In genomic region chr2:116979561-116980391, GRCm38 (mm10) we compare ENCODE assay signal across 8 mouse cellular contexts.
A peak's percentile ranks its signal among the peaks of the same experiment; 100 is the strongest.
DNase-seq lines count a peak whose midpoint lies in the region; ATAC-seq lines count a peak whose summit lies in the region.

No protein-coding gene starts in this region.

- peak; percentile 24 to 41 for DNase-seq in layer of hippocampus, postnatal 10 days (ENCODE audit: low spot score in 2 of 2)
- no peak for DNase-seq in layer of hippocampus, adult 8-10 months (ENCODE audit: low spot score in 2 of 2)
- peak; percentile 76 for DNase-seq in adrenal gland, adult 2 months
- peak; percentile 50 for DNase-seq in gastrocnemius, postnatal 10 days
- peak; percentile 56 to 78 for DNase-seq in lung, postnatal 4 days

- no peak overlapping the region for H3K9ac ChIP-seq in intestine, embryonic 16.5 days (ENCODE audit: low read depth, low read length)
- H3K9ac ChIP-seq in stomach, embryonic 16.5 days (ENCODE audit: low read length), result peak overlapping the region; percentile 26; the same call in 1 of the 2 replicates

- peaks cover 31% of the 10 kb centered on the region for H3K4me1 ChIP-seq in intestine, embryonic 16.5 days (ENCODE audit: control insufficient read depth, insufficient read depth, low read length)
- H3K4me1 ChIP-seq in stomach, embryonic 16.5 days (ENCODE audit: control insufficient read depth, insufficient read depth, low read length), result peaks cover 26% of the 10 kb centered on the region

- no peaks in the 10 kb centered on the region for H3K36me3 ChIP-seq in intestine, embryonic 16.5 days (ENCODE audit: control insufficient read depth, insufficient read depth, low read length)
- H3K36me3 ChIP-seq in stomach, embryonic 16.5 days (ENCODE audit: control insufficient read depth, insufficient read depth, low read length), result no peaks in the 10 kb centered on the region

- WGBS in intestine, embryonic 16.5 days, result 13% methylated on average over 10 of the region's 10 CpGs
- WGBS in stomach, embryonic 16.5 days, result 7% methylated on average over 10 of the region's 10 CpGs

- ATAC-seq in intestine, embryonic 16.5 days, result peak; percentile 26
- ATAC-seq in stomach, embryonic 16.5 days (ENCODE audit: insufficient read depth, low FRiP score), result peak; percentile 44
- ATAC-seq in frontal cortex, adult (ENCODE audit: low TSS enrichment), result no peak

- no peak overlapping the region for H3K4me3 ChIP-seq in intestine, embryonic 16.5 days (ENCODE audit: low read length)
- H3K4me3 ChIP-seq in stomach, embryonic 16.5 days (replicated peaks; ENCODE audit: low read length), result no peak overlapping the region

- peak overlapping the region; percentile 44 for H3K27ac ChIP-seq in intestine, embryonic 16.5 days (ENCODE audit: low read length)
- H3K27ac ChIP-seq in stomach, embryonic 16.5 days (ENCODE audit: low read length), result peak overlapping the region; percentile 82

- no peaks in the 10 kb centered on the region for H3K27me3 ChIP-seq in intestine, embryonic 16.5 days (replicated peaks; ENCODE audit: control insufficient read depth, insufficient read depth, low read length)
- no peaks in the 10 kb centered on the region for H3K27me3 ChIP-seq in stomach, embryonic 16.5 days (ENCODE audit: control insufficient read depth, insufficient read depth, low read length)

- H3K9me3 ChIP-seq in intestine, embryonic 16.5 days (ENCODE audit: control insufficient read depth, low read length), result no peaks in the 10 kb centered on the region
- H3K9me3 ChIP-seq in stomach, embryonic 16.5 days (replicated peaks; ENCODE audit: control insufficient read depth, low read length), result no peaks in the 10 kb centered on the region

- no peak overlapping the region for H3K4me2 ChIP-seq in intestine, embryonic 16.5 days (ENCODE audit: low read depth, low read length)
- no peak overlapping the region for H3K4me2 ChIP-seq in stomach, embryonic 16.5 days (ENCODE audit: low read depth, low read length)

Comparison
In these comparisons a context has a peak if more than half of its experiments do, and no peak if none do; other contexts are left out.
1. DNase-seq: peak in layer of hippocampus, postnatal 10 days (2 of 2), adrenal gland, adult 2 months (single experiment), gastrocnemius, postnatal 10 days (single experiment) and lung, postnatal 4 days (2 of 2); none in layer of hippocampus, adult 8-10 months (0 of 2).